Mouse (Mus musculus): ENCODE data around the gene Olfr322. TPM values are rescaled to one million over a fixed set of nuclear protein-coding genes. Genes with fewer than 3 reads are reported as not detected.
"Not testable (repeated sequence)": the region's sequence is repeated elsewhere in the genome, so short reads cannot be mapped to it uniquely, and the experiment has no call there.

Gene Olfr322
- total RNA-seq, 2 experiments from 2014 or later = 0.38 to 1.0 TPM

GRCm38 (mm10) chr11:58709086-58709485, 50.5 kb downstream of the Olfr322 start:
- ATAC-seq (replicated peaks; ENCODE audit: low FRiP score, poor library complexity, severe bottlenecking) = no peak

- ATAC-seq (replicated peaks; ENCODE audit: low FRiP score, poor library complexity, severe bottlenecking) = not testable (repeated sequence)
Measured at GRCm38 (mm10) chr11:58717723-58718122, 59.1 kb downstream of the Olfr322 start.

Other genes starting within 250 kb of the Olfr322 start
- not detected in 2 replicates for gene 1810065E05Rik, start 237.7 kb upstream of the Olfr322 start, total RNA-seq (2015; ENCODE audit: low replicate concordance)
- not detected in 2 replicates for gene 1810065E05Rik, start 237.7 kb upstream of the Olfr322 start, total RNA-seq (2017; ENCODE audit: low replicate concordance)
- gene Gm12253, start 226.2 kb upstream of the Olfr322 start, total RNA-seq (2015; ENCODE audit: low replicate concordance) = not detected in 2 replicates
- gene Gm12253, start 226.2 kb upstream of the Olfr322 start, total RNA-seq (2017; ENCODE audit: low replicate concordance) = not detected in 2 replicates
- not detected in 2 replicates for gene Lypd9, start 205.9 kb upstream of the Olfr322 start, total RNA-seq (2015; ENCODE audit: low replicate concordance)
- not detected in 2 replicates for gene Lypd9, start 205.9 kb upstream of the Olfr322 start, total RNA-seq (2017; ENCODE audit: low replicate concordance)
- gene Olfr30, start 196.5 kb upstream of the Olfr322 start, total RNA-seq (2015; ENCODE audit: low replicate concordance) = not detected in 2 replicates
- gene Olfr30, start 196.5 kb upstream of the Olfr322 start, total RNA-seq (2017; ENCODE audit: low replicate concordance) = not detected in 2 replicates
- not detected in 2 replicates for gene Olfr332, start 166.2 kb upstream of the Olfr322 start, total RNA-seq (2015; ENCODE audit: low replicate concordance)
- gene Olfr332, start 166.2 kb upstream of the Olfr322 start, total RNA-seq (2017; ENCODE audit: low replicate concordance) = not detected in 2 replicates
- gene Olfr331, start 156.2 kb upstream of the Olfr322 start, total RNA-seq (2015; ENCODE audit: low replicate concordance) = not detected in 2 replicates
- gene Olfr331, start 156.2 kb upstream of the Olfr322 start, total RNA-seq (2017; ENCODE audit: low replicate concordance) = not detected in 2 replicates
- gene Olfr330, start 123.9 kb upstream of the Olfr322 start, total RNA-seq (2015; ENCODE audit: low replicate concordance) = not detected in 2 replicates
- gene Olfr330, start 123.9 kb upstream of the Olfr322 start, total RNA-seq (2017; ENCODE audit: low replicate concordance) = not detected in 2 replicates
- not detected in 2 replicates for gene Olfr329-ps, start 112.4 kb upstream of the Olfr322 start, total RNA-seq (2015; ENCODE audit: low replicate concordance)
- gene Olfr329-ps, start 112.4 kb upstream of the Olfr322 start, total RNA-seq (2017; ENCODE audit: low replicate concordance) = not detected in 2 replicates
- gene Olfr328, start 103.1 kb upstream of the Olfr322 start, total RNA-seq (2015; ENCODE audit: low replicate concordance) = not detected in 2 replicates
- gene Olfr328, start 103.1 kb upstream of the Olfr322 start, total RNA-seq (2017; ENCODE audit: low replicate concordance) = 0.42 TPM in 1 of 2 replicates, not detected in the other
- not detected in 2 replicates for gene Olfr224, start 88.2 kb upstream of the Olfr322 start, total RNA-seq (2015; ENCODE audit: low replicate concordance)
- gene Olfr224, start 88.2 kb upstream of the Olfr322 start, total RNA-seq (2017; ENCODE audit: low replicate concordance) = not detected in 2 replicates
- not detected in 2 replicates for gene Olfr325, start 81.1 kb upstream of the Olfr322 start, total RNA-seq (2015; ENCODE audit: low replicate concordance)
- not detected in 2 replicates for gene Olfr325, start 81.1 kb upstream of the Olfr322 start, total RNA-seq (2017; ENCODE audit: low replicate concordance)
- not detected in 2 replicates for gene Olfr324, start 63.7 kb upstream of the Olfr322 start, total RNA-seq (2015; ENCODE audit: low replicate concordance)
- gene Olfr324, start 63.7 kb upstream of the Olfr322 start, total RNA-seq (2017; ENCODE audit: low replicate concordance) = 0.14 TPM in 1 of 2 replicates, not detected in the other
- gene 2210407C18Rik, start 42.7 kb upstream of the Olfr322 start, total RNA-seq (2015; ENCODE audit: low replicate concordance) = not detected in 2 replicates
- not detected in 2 replicates for gene 2210407C18Rik, start 42.7 kb upstream of the Olfr322 start, total RNA-seq (2017; ENCODE audit: low replicate concordance)
- 3.5 TPM in 1 of 2 replicates, not detected in the other for gene Olfr323, start 28.3 kb upstream of the Olfr322 start, total RNA-seq (2015; ENCODE audit: low replicate concordance)
- not detected in 2 replicates for gene Olfr323, start 28.3 kb upstream of the Olfr322 start, total RNA-seq (2017; ENCODE audit: low replicate concordance)
- gene Trim58, start 18.3 kb upstream of the Olfr322 start, total RNA-seq (2015; ENCODE audit: low replicate concordance) = 320 and 369 TPM in 2 replicates
- gene Trim58, start 18.3 kb upstream of the Olfr322 start, total RNA-seq (2017; ENCODE audit: low replicate concordance) = 372 and 438 TPM in 2 replicates
- not detected in 2 replicates for gene Olfr320, start 22.3 kb downstream of the Olfr322 start, total RNA-seq (2015; ENCODE audit: low replicate concordance)
- not detected in 2 replicates for gene Olfr320, start 22.3 kb downstream of the Olfr322 start, total RNA-seq (2017; ENCODE audit: low replicate concordance)
- not detected in 2 replicates for gene Olfr319, start 40.4 kb downstream of the Olfr322 start, total RNA-seq (2015; ENCODE audit: low replicate concordance)
- not detected in 2 replicates for gene Olfr319, start 40.4 kb downstream of the Olfr322 start, total RNA-seq (2017; ENCODE audit: low replicate concordance)
- not detected in 2 replicates for gene Olfr318, start 65.2 kb downstream of the Olfr322 start, total RNA-seq (2015; ENCODE audit: low replicate concordance)
- not detected in 2 replicates for gene Olfr318, start 65.2 kb downstream of the Olfr322 start, total RNA-seq (2017; ENCODE audit: low replicate concordance)
- not detected in 2 replicates for gene Olfr317, start 80.4 kb downstream of the Olfr322 start, total RNA-seq (2015; ENCODE audit: low replicate concordance)
- not detected in 2 replicates for gene Olfr317, start 80.4 kb downstream of the Olfr322 start, total RNA-seq (2017; ENCODE audit: low replicate concordance)
- not detected in 2 replicates for gene Olfr316, start 94.0 kb downstream of the Olfr322 start, total RNA-seq (2015; ENCODE audit: low replicate concordance)
- not detected in 2 replicates for gene Olfr316, start 94.0 kb downstream of the Olfr322 start, total RNA-seq (2017; ENCODE audit: low replicate concordance)
- not detected in 2 replicates for gene Olfr315, start 114.4 kb downstream of the Olfr322 start, total RNA-seq (2015; ENCODE audit: low replicate concordance)
- not detected in 2 replicates for gene Olfr315, start 114.4 kb downstream of the Olfr322 start, total RNA-seq (2017; ENCODE audit: low replicate concordance)
- not detected in 2 replicates for gene Olfr314, start 124.2 kb downstream of the Olfr322 start, total RNA-seq (2015; ENCODE audit: low replicate concordance)
- gene Olfr314, start 124.2 kb downstream of the Olfr322 start, total RNA-seq (2017; ENCODE audit: low replicate concordance) = not detected in 2 replicates
- gene Fam183b, start 143.2 kb downstream of the Olfr322 start, total RNA-seq (2015; ENCODE audit: low replicate concordance) = not detected in 2 replicates
- not detected in 2 replicates for gene Fam183b, start 143.2 kb downstream of the Olfr322 start, total RNA-seq (2017; ENCODE audit: low replicate concordance)
- gene Olfr313, start 156.2 kb downstream of the Olfr322 start, total RNA-seq (2015; ENCODE audit: low replicate concordance) = not detected in 2 replicates
- gene Olfr313, start 156.2 kb downstream of the Olfr322 start, total RNA-seq (2017; ENCODE audit: low replicate concordance) = not detected in 2 replicates
- gene Olfr312, start 170.5 kb downstream of the Olfr322 start, total RNA-seq (2015; ENCODE audit: low replicate concordance) = not detected in 2 replicates
- gene Olfr312, start 170.5 kb downstream of the Olfr322 start, total RNA-seq (2017; ENCODE audit: low replicate concordance) = 0.42 TPM in 1 of 2 replicates, not detected in the other
- not detected in 2 replicates for gene Olfr311, start 180.5 kb downstream of the Olfr322 start, total RNA-seq (2015; ENCODE audit: low replicate concordance)
- gene Olfr311, start 180.5 kb downstream of the Olfr322 start, total RNA-seq (2017; ENCODE audit: low replicate concordance) = not detected in 2 replicates
- 19.2 and 31.1 TPM in 2 replicates for gene Gm12258, start 188.4 kb downstream of the Olfr322 start, total RNA-seq (2015; ENCODE audit: low replicate concordance)
- gene Gm12258, start 188.4 kb downstream of the Olfr322 start, total RNA-seq (2017; ENCODE audit: low replicate concordance) = 20.1 and 38.3 TPM in 2 replicates
- gene 2810021J22Rik, start 208.4 kb downstream of the Olfr322 start, total RNA-seq (2015; ENCODE audit: low replicate concordance) = 0.63 and 1.7 TPM in 2 replicates
- 2.0 and 2.1 TPM in 2 replicates for gene 2810021J22Rik, start 208.4 kb downstream of the Olfr322 start, total RNA-seq (2017; ENCODE audit: low replicate concordance)
- 15.2 and 23.4 TPM in 2 replicates for gene Zfp39, start 245.4 kb downstream of the Olfr322 start, total RNA-seq (2015; ENCODE audit: low replicate concordance)
- gene Zfp39, start 245.4 kb downstream of the Olfr322 start, total RNA-seq (2017; ENCODE audit: low replicate concordance) = 18.3 and 19.8 TPM in 2 replicates

All from erythroblast, adult 5-6 weeks (primary cell).